Mouse (Mus musculus): ENCODE measurements around the gene Rundc3b. TPM values are rescaled to one million over a fixed set of nuclear protein-coding genes. Genes with fewer than 3 reads are reported as not detected.

Gene Rundc3b
- polyA plus RNA-seq (2012; rRNA removed) = 3.8 and 4.2 TPM in 2 replicates

GRCm38 (mm10) chr5:8622596-8623231, at the start of gene Rundc3b:
Gene Rundc3b, minus strand, starts transcription at chr5:8622952.

DNA sequence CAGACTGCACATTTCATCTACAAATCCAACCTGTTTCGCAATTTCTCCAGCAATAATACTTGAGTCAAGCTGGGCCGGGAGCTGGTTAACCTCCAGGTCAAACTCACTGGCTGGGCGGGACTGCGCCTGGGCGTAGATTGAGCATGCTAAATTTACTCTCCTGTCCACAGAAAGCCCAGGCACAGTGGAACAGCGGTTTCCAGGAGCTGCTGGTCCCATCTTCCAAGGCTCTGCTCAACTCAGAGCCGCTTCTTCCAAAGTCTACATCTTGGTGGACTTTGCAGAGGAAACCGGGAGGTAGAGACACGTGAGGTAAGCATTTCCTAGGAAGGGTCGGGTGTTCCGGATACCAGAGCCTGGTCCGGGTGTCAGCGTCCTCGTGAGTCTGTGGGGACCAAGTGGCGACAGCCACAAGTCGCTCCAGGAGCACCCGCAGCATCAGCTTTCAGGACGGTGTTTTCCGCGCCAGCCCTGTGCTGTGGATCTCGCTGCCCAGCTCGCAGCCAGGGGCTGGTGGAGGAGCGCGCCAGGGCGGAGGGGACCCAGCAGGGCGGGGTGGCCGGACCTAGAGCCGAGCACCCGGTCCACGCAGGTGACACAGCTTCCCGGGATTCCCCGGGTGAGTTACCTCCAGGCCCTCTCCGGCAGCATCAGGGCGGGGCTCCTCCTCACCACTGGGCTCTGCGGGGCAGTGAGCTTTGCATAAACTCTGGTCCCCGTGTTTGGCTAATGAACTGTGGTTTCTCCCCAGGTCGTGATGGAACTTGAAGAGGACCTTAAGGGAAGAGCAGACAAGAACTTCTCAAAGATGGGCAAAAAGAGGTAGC, 37.4 kb upstream of the Rundc3b start, which contains the start of gene Abcb1a:
TSS of gene Abcb1a (plus strand) at position 167 of the 827 bp plus-strand sequence.

Other genes starting within 250 kb of the Rundc3b start
- gene Dbf4, start 200.2 kb downstream of the Rundc3b start, polyA plus RNA-seq (2012; rRNA removed) = 5.2 and 6.2 TPM in 2 replicates
- gene Slc25a40, start 200.1 kb downstream of the Rundc3b start, polyA plus RNA-seq (2012; rRNA removed) = 2.4 and 2.7 TPM in 2 replicates
- gene Abcb1a, start 37.1 kb upstream of the Rundc3b start, polyA plus RNA-seq (2012; rRNA removed) = 87.4 and 99.8 TPM in 2 replicates
- gene Abcb1b, start 175.2 kb upstream of the Rundc3b start, polyA plus RNA-seq (2012; rRNA removed) = 0.75 and 0.90 TPM in 2 replicates

Measured in colon, adult 2 months (tissue).